Mouse (Mus musculus) heart, postnatal 0 days (tissue): ENCODE measurements around the gene Rfx2. TPM values are rescaled to one million over a fixed set of nuclear protein-coding genes. Genes with fewer than 3 reads are reported as not detected.

ENCODE experiments used
- ATAC-seq: fragments of 200-750 bp; cut with Nextera tagmentation; 2 replicates; pipeline ENCODE4 v1.8.0; 2017; ENCODE audit warnings: low read depth, moderate number of reproducible peaks, moderate library complexity; ENCODE audit not compliant: insufficient read depth
- DNase-seq: peaks from one replicate; pipeline ENCODE4 v3.0.0-alpha.2; 2016; ENCODE audit warnings: low spot score
- H3K27ac ChIP-seq: fragments of 300-500 bp; sonication (generic); 2 replicates; pipeline ENCODE4 v1.5.1; 2014; ENCODE audit warnings: low read depth, mild to moderate bottlenecking
- H3K27me3 ChIP-seq: fragments of 300-500 bp; sonication (generic); 2 replicates; pipeline ENCODE4 v1.6.1; 2014; ENCODE audit warnings: low read length, mixed read lengths; ENCODE audit not compliant: control insufficient read depth, insufficient read depth
- H3K36me3 ChIP-seq: fragments of 300-500 bp; sonication (generic); replicated peaks from 2 replicates; pipeline ENCODE4 v1.6.1; 2014; ENCODE audit warnings: low read length, mixed read lengths; ENCODE audit not compliant: control insufficient read depth, insufficient read depth
- H3K4me1 ChIP-seq: fragments of 300-500 bp; sonication (generic); 2 replicates; pipeline ENCODE4 v1.6.1; 2014; ENCODE audit warnings: antibody characterized with exemption; ENCODE audit not compliant: control insufficient read depth, insufficient read depth
- H3K4me2 ChIP-seq: fragments of 300-500 bp; sonication (generic); 2 replicates; pipeline ENCODE4 v1.6.1; 2014; ENCODE audit warnings: low read depth, mild to moderate bottlenecking, low read length, moderate library complexity
- H3K4me3 ChIP-seq: fragments of 300-500 bp; sonication (generic); 2 replicates; pipeline ENCODE4 v1.5.1; 2014; ENCODE audit warnings: low read depth, low read length
- H3K9ac ChIP-seq: fragments of 300-500 bp; sonication (generic); replicated peaks from 2 replicates; pipeline ENCODE4 v1.6.1; 2014; ENCODE audit warnings: low read depth, low read length, mixed read lengths
- H3K9me3 ChIP-seq: fragments of 300-500 bp; sonication (generic); replicated peaks from 2 replicates; pipeline ENCODE4 v1.6.1; 2016; ENCODE audit warnings: low read length; ENCODE audit not compliant: control insufficient read depth
- CTCF ChIP-seq: IDR thresholded peaks from 2 replicates; pipeline ENCODE4 v1.5.1; 2016; ENCODE audit warnings: antibody characterized with exemption, control low read depth, low read depth
- EP300 ChIP-seq: IDR thresholded peaks from 2 replicates; pipeline ENCODE4 v1.6.1; 2016; ENCODE audit warnings: antibody characterized with exemption, low read depth
- WGBS: fragments of 180-500 bp; shearing (Covaris S2); extraction: QIAGEN DNeasy Blood & Tissue Kit; methylation state at CpG from one replicate; pipeline ENCODE4 v1.1.7; 2014; 5-methylcytosine and 5-hydroxymethylcytosine counted together
- polyA plus RNA-seq: library from polyadenylated mRNA; unstranded; fragments of >200 nt; fragmentation: Nextera tagmentation; extraction: Ambion mirVana; gene quantifications from 2 replicates; pipeline ENCODE4 v1.2.1, GENCODE M21; 2015
- total RNA-seq: library from RNA; depleted of rRNA; stranded (reverse); fragments of >200 nt; gene quantifications from 2 replicates; pipeline ENCODE4 v1.2.3, GENCODE M21; 2014; ENCODE audit warnings: low replicate concordance

Gene Rfx2
- total and polyA plus RNA-seq, 2 experiments from 2014 or later: 3.5 to 17.9 TPM

- no peak for DNase-seq
- H3K36me3 ChIP-seq: peaks cover 9% of the 10 kb centered on the region
- H3K9me3 ChIP-seq: no peaks in the 10 kb centered on the region
- H3K4me3 ChIP-seq: no peak overlapping the region
- H3K27me3 ChIP-seq: no peaks in the 10 kb centered on the region
- peaks cover 7% of the 10 kb centered on the region for H3K4me1 ChIP-seq
- no peak overlapping the region for H3K27ac ChIP-seq
- no peak overlapping the region for H3K9ac ChIP-seq
- no peak for ATAC-seq
- H3K4me2 ChIP-seq: no peak overlapping the region
- TF ChIP-seq EP300 (no peak), CTCF (no peak)
- WGBS: 79% methylated on average over 13 of the region's 13 CpGs
Observed at GRCm38 (mm10) chr17:56780291-56780978, 50.4 kb downstream of the Rfx2 start.

GRCm38 (mm10) chr17:56778779-56779362, 51.9 kb downstream of the Rfx2 start:
- H3K9me3 ChIP-seq: no peaks in the 10 kb centered on the region
- no peak for TF ChIP-seq CTCF
- peak; percentile 41 for TF ChIP-seq EP300
- no peak overlapping the region for H3K4me2 ChIP-seq
- H3K27ac ChIP-seq: peak overlapping the region; percentile 73
- H3K9ac ChIP-seq: no peak overlapping the region
- WGBS: 32% methylated on average over 3 of the region's 3 CpGs
- no peak overlapping the region for H3K4me3 ChIP-seq
- ATAC-seq (peak; percentile 82), DNase-seq (peak; percentile 67)
- peaks cover 9% of the 10 kb centered on the region for H3K36me3 ChIP-seq
- peaks cover 7% of the 10 kb centered on the region for H3K4me1 ChIP-seq
- H3K27me3 ChIP-seq: no peaks in the 10 kb centered on the region

GRCm38 (mm10) chr17:56777568-56777967, 53.2 kb downstream of the Rfx2 start:
- Histone ChIP-seq H3K4me3 (no peak overlapping the region), H3K9ac (no peak overlapping the region), H3K4me2 (no peak overlapping the region), H3K27ac (no peak overlapping the region), H3K27me3 (no peaks in the 10 kb centered on the region), H3K9me3 (no peaks in the 10 kb centered on the region), H3K36me3 (peaks cover 9% of the 10 kb centered on the region), H3K4me1 (peaks cover 7% of the 10 kb centered on the region)
- DNase-seq: no peak
- WGBS: 94% methylated on average over 11 of the region's 11 CpGs
- no peak for TF ChIP-seq EP300
- no peak for TF ChIP-seq CTCF
- ATAC-seq: no peak

GRCm38 (mm10) chr17:56769950-56770349, 60.9 kb downstream of the Rfx2 start, which contains the start of gene Prr22:
Prr22 (plus strand) TSS chr17:56770250.
- 85% methylated on average over 5 of the region's 5 CpGs for WGBS
- Histone ChIP-seq H3K9ac (no peak within 1 kb of the TSS), H3K27me3 (no peaks in the 10 kb centered on the region), H3K4me3 (no peak within 1 kb of the TSS), H3K27ac (no peak within 1 kb of the TSS), H3K4me1 (peaks cover 5% of the 10 kb centered on the region; the same call in 1 of the 2 replicates), H3K36me3 (peaks cover 36% of the 10 kb centered on the region), H3K4me2 (no peak within 1 kb of the TSS), H3K9me3 (no peaks in the 10 kb centered on the region)
- DNase-seq (no peak), ATAC-seq (no peak)
- TF ChIP-seq CTCF (no peak), EP300 (no peak)

GRCm38 (mm10) chr17:56768941-56769340, 61.9 kb downstream of the Rfx2 start:
- peaks cover 7% of the 10 kb centered on the region; the same call in 1 of the 2 replicates for H3K4me1 ChIP-seq
- no peaks in the 10 kb centered on the region for H3K27me3 ChIP-seq
- TF ChIP-seq EP300 (no peak), CTCF (no peak)
- H3K4me2 ChIP-seq: no peak overlapping the region
- no peak overlapping the region for H3K27ac ChIP-seq
- H3K4me3 ChIP-seq: no peak overlapping the region
- ATAC-seq (no peak), DNase-seq (no peak)
- no peaks in the 10 kb centered on the region for H3K9me3 ChIP-seq
- H3K36me3 ChIP-seq: peaks cover 36% of the 10 kb centered on the region
- WGBS: 88% methylated on average over 11 of the region's 11 CpGs
- no peak overlapping the region for H3K9ac ChIP-seq
